Mouse (Mus musculus) CH12.LX (cell line): ENCODE measurements around the gene Minpp1. TPM values are rescaled to one million over a fixed set of nuclear protein-coding genes. Genes with fewer than 3 reads are reported as not detected.

Source experiments
- DNase-seq: peaks from one replicate; pipeline ENCODE4 v3.0.0-alpha.2; 2013; ENCODE audit errors: extremely low read depth
- H3K27ac ChIP-seq: 2 replicates; pipeline ENCODE4 v1.5.1; 2012; ENCODE audit warnings: low read depth, mild to moderate bottlenecking, control low read depth, moderate library complexity; ENCODE audit not compliant: insufficient read depth
- H3K27me3 ChIP-seq: replicated peaks from 2 replicates; pipeline ENCODE3; 2012; ENCODE audit warnings: inconsistent platforms
- H3K36me3 ChIP-seq, 2 experiments: replicated peaks in 1 of 2; 2 replicates each; pipeline versions ENCODE3 to v1.6.1; 2012; ENCODE audit warnings: inconsistent platforms in 1 of 2, low read length in 1 of 2, mild to moderate bottlenecking in 1 of 2, mixed read lengths in 1 of 2, moderate library complexity in 1 of 2; ENCODE audit not compliant: control insufficient read depth in 1 of 2, insufficient read depth in 1 of 2
- H3K4me1 ChIP-seq, 2 experiments: 2 replicates each; pipeline ENCODE4 v1.6.1; 2012; ENCODE audit warnings: inconsistent platforms in 1 of 2, moderate library complexity in 1 of 2; ENCODE audit not compliant: insufficient read depth in 2 of 2, control insufficient read depth in 1 of 2
- H3K4me2 ChIP-seq: 2 replicates; pipeline ENCODE4 v1.6.1; 2012; ENCODE audit warnings: low read depth, mild to moderate bottlenecking, control low read depth; ENCODE audit not compliant: poor library complexity, insufficient read depth, severe bottlenecking
- H3K4me3 ChIP-seq, 3 experiments: fragments of 150-350 bp in 1 of 3; sonication (generic) in 1 of 3; replicated peaks in 1 of 3; 2 replicates each; pipeline versions ENCODE3 to v1.5.1; 2011 to 2012; ENCODE audit warnings: low read depth in 2 of 3, low read length in 2 of 3, mild to moderate bottlenecking in 2 of 3, moderate library complexity in 2 of 3, control low read depth in 1 of 3, improper control_type of control experiment in 1 of 3, inconsistent platforms in 1 of 3, mixed read lengths in 1 of 3; ENCODE audit not compliant: poor library complexity in 1 of 3
- H3K79me2 ChIP-seq: replicated peaks from 2 replicates; pipeline ENCODE4 v1.6.1; 2012; ENCODE audit warnings: mild to moderate bottlenecking, moderate library complexity; ENCODE audit not compliant: control insufficient read depth, poor library complexity, insufficient read depth, severe bottlenecking; ENCODE audit errors: extremely low read depth
- H3K9ac ChIP-seq: 2 replicates; pipeline ENCODE4 v1.6.1; 2012; ENCODE audit warnings: low read depth, mild to moderate bottlenecking, control low read depth, moderate library complexity; ENCODE audit not compliant: insufficient read depth
- H3K9me3 ChIP-seq: replicated peaks from 2 replicates; pipeline ENCODE3; 2012; ENCODE audit warnings: low read length, inconsistent platforms, mixed read lengths
- BHLHE40 ChIP-seq: IDR thresholded peaks from 2 replicates; pipeline ENCODE4 v1.6.1; 2011; ENCODE audit warnings: mild to moderate bottlenecking, low read depth, low read length, improper control_type of control experiment
- CHD1 ChIP-seq: IDR thresholded peaks from 2 replicates; pipeline ENCODE4 v1.6.1; 2012; ENCODE audit warnings: low read depth, low read length, improper control_type of control experiment, inconsistent platforms
- CHD2 ChIP-seq: IDR thresholded peaks from 2 replicates; pipeline ENCODE4 v1.6.1; 2011; ENCODE audit warnings: low read length, improper control_type of control experiment
- E2F4 ChIP-seq: IDR thresholded peaks from 2 replicates; pipeline ENCODE4 v1.6.1; 2011; ENCODE audit warnings: low read depth, low read length, improper control_type of control experiment; ENCODE audit not compliant: insufficient replicate concordance
- ETS1 ChIP-seq: conservative IDR thresholded peaks from 2 replicates; pipeline ENCODE4 v1.6.1; 2012; ENCODE audit warnings: low read depth, mild to moderate bottlenecking, inconsistent platforms, low read length, improper control_type of control experiment, moderate library complexity
- HCFC1 ChIP-seq: IDR thresholded peaks from 2 replicates; pipeline ENCODE4 v1.6.1; 2012; ENCODE audit warnings: low read depth, mild to moderate bottlenecking, inconsistent platforms, low read length, improper control_type of control experiment
- JUND ChIP-seq: conservative IDR thresholded peaks from 2 replicates; pipeline ENCODE4 v1.6.1; 2011; ENCODE audit warnings: low read depth, low read length, improper control_type of control experiment
- MAFK ChIP-seq: IDR thresholded peaks from 2 replicates; pipeline ENCODE4 v1.6.1; 2011; ENCODE audit warnings: low read length, improper control_type of control experiment; ENCODE audit not compliant: insufficient replicate concordance
- MAX ChIP-seq: IDR thresholded peaks from 2 replicates; pipeline ENCODE4 v1.6.1; 2011; ENCODE audit warnings: low read length, improper control_type of control experiment
- MAZ ChIP-seq: IDR thresholded peaks from 2 replicates; pipeline ENCODE4 v1.6.1; 2012; ENCODE audit warnings: low read depth, mild to moderate bottlenecking, inconsistent platforms, low read length, improper control_type of control experiment, moderate library complexity
- MXI1 ChIP-seq: IDR thresholded peaks from 2 replicates; pipeline ENCODE4 v1.6.1; 2011; ENCODE audit warnings: mild to moderate bottlenecking, low read depth, low read length, improper control_type of control experiment
- NELFE ChIP-seq: IDR thresholded peaks from 2 replicates; pipeline ENCODE4 v1.6.1; 2011; ENCODE audit warnings: low read depth, low read length, improper control_type of control experiment
- PAX5 ChIP-seq: IDR thresholded peaks from 2 replicates; pipeline ENCODE4 v1.6.1; 2012; ENCODE audit warnings: low read length, inconsistent platforms, mixed read lengths
- POLR2AphosphoS2 ChIP-seq: IDR thresholded peaks from 2 replicates; pipeline ENCODE4 v1.6.1; 2011; ENCODE audit warnings: low read depth, low read length, improper control_type of control experiment
- SMC3 ChIP-seq: IDR thresholded peaks from 2 replicates; pipeline ENCODE4 v1.6.1; 2011; ENCODE audit warnings: low read depth, low read length, improper control_type of control experiment
- TBP ChIP-seq: conservative IDR thresholded peaks from 2 replicates; pipeline ENCODE4 v1.6.1; 2011; ENCODE audit warnings: low read depth, low read length, improper control_type of control experiment
- TCF12 ChIP-seq: IDR thresholded peaks from 2 replicates; pipeline ENCODE4 v1.6.1; 2014; ENCODE audit warnings: low read depth, mild to moderate bottlenecking, inconsistent platforms, low read length, improper control_type of control experiment
- UBTF ChIP-seq: IDR thresholded peaks from 2 replicates; pipeline ENCODE4 v1.6.1; 2012; ENCODE audit warnings: low read depth, mild to moderate bottlenecking, inconsistent platforms, low read length, improper control_type of control experiment, moderate library complexity
- USF1 ChIP-seq: IDR thresholded peaks from 2 replicates; pipeline ENCODE4 v1.6.1; 2014; ENCODE audit warnings: low read depth, mild to moderate bottlenecking, inconsistent platforms, low read length, improper control_type of control experiment
- USF2 ChIP-seq: conservative IDR thresholded peaks from 2 replicates; pipeline ENCODE4 v1.6.1; 2011; ENCODE audit warnings: low read depth, low read length, improper control_type of control experiment
- ZC3H11A ChIP-seq: IDR thresholded peaks from 2 replicates; pipeline ENCODE4 v1.6.1; 2012; ENCODE audit warnings: low read depth, mild to moderate bottlenecking, inconsistent platforms, low read length, improper control_type of control experiment
- ZKSCAN1 ChIP-seq: IDR thresholded peaks from 2 replicates; pipeline ENCODE4 v1.6.1; 2012; ENCODE audit warnings: low read depth, inconsistent platforms, low read length, improper control_type of control experiment, borderline replicate concordance
- ZMIZ1 ChIP-seq: IDR thresholded peaks from 2 replicates; pipeline ENCODE4 v1.6.1; 2012; ENCODE audit warnings: low read depth, mild to moderate bottlenecking, inconsistent platforms, low read length, improper control_type of control experiment
- dilution Hi-C: fragments of 300-500 bp; cut with MboI; formaldehyde crosslinking; loops from 2 replicates; pipeline ENCODE4 v1.14.3; 2020; ENCODE audit warnings: low sequenced_read_pairs; ENCODE audit not compliant: extremely low pct_unique_long_range_greater_than_20kb, extremely low pct_ligation_motif_present
- in situ Hi-C: fragments of 300-500 bp; cut with MboI; formaldehyde crosslinking; loops from 3 replicates; pipeline ENCODE4 v1.14.3; 2019; ENCODE audit warnings: low sequenced_read_pairs, low pct_ligation_motif_present, low pct_unique_long_range_greater_than_20kb, mixed read lengths
- polyA plus RNA-seq: library from polyadenylated mRNA; unstranded; fragments of >175 nt; gene quantifications from 2 replicates; pipeline ENCODE4 v1.2.1, GENCODE M21; 2012; ENCODE audit warnings: low read depth; ENCODE audit not compliant: insufficient read length
- total RNA-seq, 2 experiments: library from RNA; depleted of rRNA; stranded (reverse); fragments of 300-350 nt in 1 of 2; fragments of >200 nt in 1 of 2; gene quantifications; 2 replicates each; pipeline ENCODE4 v1.2.3; 2012 to 2014

Minpp1 gene
- total and polyA plus RNA-seq, 3 experiments, result 50.5 to 73.2 (median 50.7) TPM

DNA sequence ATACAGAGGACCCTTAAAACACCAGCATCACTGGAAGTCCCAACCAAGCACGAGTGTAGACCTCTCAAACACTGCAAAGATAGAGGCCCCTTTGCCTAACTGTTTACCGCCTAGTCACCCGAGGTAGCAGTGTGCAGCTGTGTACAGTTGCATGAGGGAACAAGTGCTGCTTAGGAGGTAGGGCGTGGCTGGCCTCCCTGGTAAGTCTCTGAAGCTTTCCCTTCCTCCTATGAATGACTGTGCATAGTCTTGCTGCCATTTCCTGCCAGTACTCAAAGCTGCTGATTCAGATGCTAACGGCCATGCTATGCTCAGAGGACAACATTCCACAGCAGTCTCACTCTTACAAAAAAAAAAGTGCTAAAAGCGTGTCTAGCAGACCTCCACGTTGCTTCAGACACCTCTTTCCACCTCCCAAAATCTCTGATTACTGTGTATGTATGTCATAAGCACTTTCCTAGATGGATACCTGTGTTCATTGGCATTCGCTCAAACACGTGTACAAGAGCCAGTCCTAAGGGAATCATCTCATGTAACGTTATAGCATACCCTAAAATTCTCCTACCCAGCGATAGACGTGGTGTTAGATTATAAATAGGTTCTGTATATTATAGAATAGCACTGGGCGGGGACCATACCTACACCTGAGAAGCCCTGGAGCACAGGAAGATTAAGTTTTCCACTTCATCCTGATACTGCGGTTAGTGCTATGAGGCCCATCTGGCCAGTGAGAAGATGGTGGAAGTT is 38.4 kb downstream of the Minpp1 start:
- Histone ChIP-seq H3K4me1 (peaks cover 4 to 27% of the 10 kb centered on the region in 2 experiments), H3K4me2 (no peak overlapping the region), H3K4me3 (no peak overlapping the region), H3K36me3 (peaks cover 0 to 3% of the 10 kb centered on the region in 2 experiments), H3K27me3 (no peaks in the 10 kb centered on the region), H3K79me2 (no peaks in the 10 kb centered on the region), H3K27ac (no peak overlapping the region), H3K9me3 (peaks cover 3% of the 10 kb centered on the region), H3K9ac (no peak overlapping the region)
- TF ChIP-seq ZKSCAN1, result no peak
- TF ChIP-seq PAX5, result no peak
- no peak for TF ChIP-seq MAZ
- no peak for TF ChIP-seq ZMIZ1
- TF ChIP-seq TCF12, result no peak
- no peak for TF ChIP-seq ZC3H11A
- no peak for TF ChIP-seq NELFE
- no peak for TF ChIP-seq TBP
- TF ChIP-seq BHLHE40, result no peak
- no peak for TF ChIP-seq UBTF
- TF ChIP-seq ETS1, result no peak
- TF ChIP-seq USF1, result no peak
- no peak for TF ChIP-seq USF2
- TF ChIP-seq HCFC1, result no peak
- TF ChIP-seq SMC3, result no peak
- dilution Hi-C loops (no loop called here), in situ Hi-C loops (no loop called here)
- peak; percentile 51 for DNase-seq

DNA sequence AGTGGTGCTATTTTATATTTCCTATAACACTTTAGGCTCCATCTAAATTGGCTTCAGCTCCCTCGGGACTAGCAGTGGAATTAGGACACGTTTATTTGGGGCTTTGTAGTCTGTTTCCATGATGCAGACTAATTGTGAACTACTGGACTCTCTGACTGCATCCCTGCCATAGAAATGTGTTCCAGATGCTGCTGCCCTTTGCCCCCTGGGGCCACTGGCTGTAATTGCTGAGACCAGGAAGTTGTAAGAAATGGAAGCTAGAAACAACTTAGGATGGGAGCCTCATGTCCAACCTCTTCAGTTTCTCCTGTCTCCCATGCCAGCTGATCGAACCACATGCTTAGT is 38.9 kb downstream of the Minpp1 start:
- Histone ChIP-seq H3K9ac (no peak overlapping the region), H3K27ac (no peak overlapping the region), H3K4me2 (no peak overlapping the region), H3K9me3 (peaks cover 3% of the 10 kb centered on the region), H3K4me1 (peaks cover 4 to 27% of the 10 kb centered on the region in 2 experiments), H3K27me3 (no peaks in the 10 kb centered on the region), H3K36me3 (no peaks in the 10 kb centered on the region), H3K4me3 (no peak overlapping the region), H3K79me2 (no peaks in the 10 kb centered on the region)
- DNase-seq, result no peak
- TF ChIP-seq MAX (no peak), JUND (no peak), ZKSCAN1 (no peak), E2F4 (no peak), MXI1 (no peak), ZC3H11A (no peak), POLR2AphosphoS2 (no peak), MAFK (no peak), CHD1 (no peak), CHD2 (no peak)
- dilution Hi-C loops (no loop called here), in situ Hi-C loops (no loop called here)
